Mouse (Mus musculus) cerebellum, postnatal 4 days (tissue): ENCODE data around the gene Mrps5.
A peak's percentile ranks its signal among the peaks of the same experiment; 100 is the strongest.

Experiments used
- DNase-seq, 2 experiments: peaks; one replicate each; pipeline ENCODE4 v3.0.0; 2022; ENCODE audit warnings: low spot score in 2 of 2, mixed read lengths in 1 of 2

Gene Mrps5

DNA sequence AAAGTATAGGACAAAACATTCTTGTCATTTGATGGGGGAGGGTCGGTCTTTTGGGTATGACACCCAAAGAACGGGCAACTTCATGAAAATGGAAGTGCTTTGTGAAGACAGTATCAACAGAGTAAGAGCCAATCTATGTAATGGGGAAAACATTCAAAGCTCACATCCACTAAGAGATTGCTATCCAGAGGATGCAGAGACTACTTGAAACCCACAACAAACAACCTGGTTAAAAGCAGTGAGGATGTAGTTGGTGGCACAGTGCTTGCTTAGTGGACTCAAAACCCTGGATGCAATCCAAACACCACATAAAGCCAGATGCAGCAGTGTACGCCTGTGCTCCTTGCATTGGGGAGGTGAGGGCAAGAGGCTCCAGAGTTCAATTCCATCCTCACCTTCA is 32.3 kb downstream of the Mrps5 start:
- DNase-seq = no peak

GRCm38 (mm10) chr2:127622065-127622464 is 35.0 kb downstream of the Mrps5 start:
- DNase-seq = no peak

GRCm38 (mm10) chr2:127624786-127625185 is 37.8 kb downstream of the Mrps5 start:
- no peak for DNase-seq

- no peak for DNase-seq
These were observed 38.6 kb downstream of the Mrps5 start for GRCm38 (mm10) chr2:127625659-127626058.

DNA sequence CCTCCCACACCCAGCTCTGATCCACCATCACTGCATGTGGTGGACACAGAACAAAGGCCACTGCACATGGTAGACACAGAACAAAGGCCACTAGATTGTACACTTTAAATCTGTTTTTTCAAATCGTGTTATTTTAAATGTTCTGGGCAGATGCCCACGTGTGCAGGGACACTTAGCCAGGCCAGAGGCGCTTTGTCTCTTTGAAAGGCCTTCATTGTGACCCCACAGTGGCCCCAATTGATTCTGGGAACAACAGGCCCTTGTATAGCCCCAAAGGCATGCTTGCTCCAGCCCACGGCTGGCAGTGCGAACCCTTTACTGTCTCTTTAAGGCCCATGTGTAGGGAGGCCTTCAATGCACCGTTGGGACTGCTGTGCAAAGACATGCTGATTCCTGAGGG is 40.3 kb downstream of the Mrps5 start:
- DNase-seq = no peak

GRCm38 (mm10) chr2:127627990-127628570 is 41.1 kb downstream of the Mrps5 start:
- DNase-seq = peak in 1 of 2 experiments; percentile 71

GRCm38 (mm10) chr2:127632601-127633000 is 45.6 kb downstream of the Mrps5 start:
- no peak for DNase-seq

GRCm38 (mm10) chr2:127635581-127635980 is 48.6 kb downstream of the Mrps5 start:
- no peak for DNase-seq

GRCm38 (mm10) chr2:127638973-127639372 is 52.0 kb downstream of the Mrps5 start:
- DNase-seq = no peak

DNA sequence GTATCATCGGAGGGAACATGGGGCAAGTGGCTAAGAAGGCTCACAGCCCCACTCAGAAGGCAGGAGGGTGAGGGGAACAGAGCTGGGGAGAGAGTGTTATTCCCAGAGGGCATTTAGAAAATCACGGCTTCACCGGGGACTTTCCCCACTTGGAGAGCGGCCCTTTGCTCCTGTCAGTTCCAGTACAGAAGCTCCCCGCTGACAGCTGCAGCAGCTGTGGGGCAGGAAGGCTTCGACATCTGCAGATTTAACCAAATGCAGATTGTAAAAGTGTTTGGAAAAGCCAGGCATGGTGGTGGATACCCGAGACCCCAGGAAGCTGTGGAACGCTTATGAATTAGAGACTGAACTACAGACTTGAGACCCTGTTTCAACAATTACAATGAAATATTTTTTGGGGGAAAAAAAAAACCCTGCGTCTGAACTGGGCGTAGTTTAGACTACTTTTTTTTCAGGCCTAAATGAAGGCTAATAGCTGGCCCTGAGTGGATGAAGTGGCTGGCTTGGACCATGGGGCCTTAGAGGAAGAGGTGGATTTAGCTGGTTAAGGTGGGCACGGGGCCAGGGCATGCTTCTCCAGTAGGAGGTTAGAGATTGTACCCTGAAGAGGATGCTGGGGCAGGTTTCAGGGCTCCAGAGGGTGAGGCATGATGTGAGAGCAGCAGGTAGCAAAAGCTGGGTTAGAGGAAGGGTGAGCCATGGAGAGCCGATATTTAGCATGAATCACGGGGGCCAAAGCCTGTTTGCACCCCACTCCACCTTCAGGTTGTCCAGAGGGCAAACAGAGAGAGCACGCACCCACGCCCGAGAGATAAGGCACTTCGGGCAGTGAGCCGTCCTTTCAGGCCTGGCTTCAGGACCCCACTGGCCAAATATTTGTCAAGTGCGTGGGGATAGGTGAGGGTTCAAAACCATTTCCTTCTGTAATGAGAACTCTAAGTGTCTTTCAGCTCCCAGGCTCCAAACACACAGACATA is 57.0 kb downstream of the Mrps5 start:
- no peak for DNase-seq

GRCm38 (mm10) chr2:127646875-127647274 is 59.9 kb downstream of the Mrps5 start:
- no peak for DNase-seq

GRCm38 (mm10) chr2:127648145-127648544 is 61.1 kb downstream of the Mrps5 start:
- DNase-seq = no peak

DNA sequence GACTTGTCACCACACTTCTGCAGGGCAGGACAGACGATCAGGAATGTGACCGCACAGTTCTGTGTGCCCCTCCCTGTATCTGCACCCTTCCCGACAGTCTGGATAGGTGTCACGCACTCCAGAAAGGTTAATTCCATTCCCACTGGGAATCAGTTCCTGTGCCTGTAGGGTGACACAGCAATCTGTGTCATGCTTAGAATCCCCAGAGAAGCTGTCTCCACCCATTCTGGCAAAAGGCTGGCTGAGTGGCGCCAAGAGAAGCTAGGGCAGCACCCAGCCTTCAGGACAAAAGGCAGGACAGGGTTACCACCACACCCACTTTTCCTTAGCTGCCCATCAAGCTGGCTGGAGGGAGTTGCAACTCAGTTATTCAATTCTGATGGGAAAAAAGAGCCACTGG is 62.9 kb downstream of the Mrps5 start:
- no peak for DNase-seq

GRCm38 (mm10) chr2:127651601-127652000 is 64.6 kb downstream of the Mrps5 start:
- no peak for DNase-seq

- DNase-seq = no peak
These were observed 65.3 kb downstream of the Mrps5 start for GRCm38 (mm10) chr2:127652335-127652734.

GRCm38 (mm10) chr2:127652805-127653204 is 65.8 kb downstream of the Mrps5 start:
- no peak for DNase-seq

DNA sequence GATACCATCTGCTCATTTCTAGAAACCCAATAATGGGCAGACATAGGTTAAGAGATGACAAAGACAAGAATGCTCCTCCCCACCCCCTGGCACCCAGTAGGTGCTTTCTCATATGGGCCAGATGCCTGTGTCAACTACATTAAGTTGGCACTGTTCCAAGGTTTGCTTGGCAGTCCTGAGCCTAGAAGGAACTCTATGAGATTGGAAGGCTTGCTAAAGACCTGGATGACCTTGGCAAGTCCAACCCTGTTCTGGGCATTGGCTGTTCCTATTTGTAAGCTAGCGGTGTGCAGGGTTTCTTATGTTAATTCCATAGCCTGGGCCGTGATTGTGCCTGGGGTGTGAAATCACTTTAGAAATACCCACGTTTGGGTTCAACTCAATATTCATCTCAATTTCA is 67.8 kb downstream of the Mrps5 start:
- no peak for DNase-seq

DNA sequence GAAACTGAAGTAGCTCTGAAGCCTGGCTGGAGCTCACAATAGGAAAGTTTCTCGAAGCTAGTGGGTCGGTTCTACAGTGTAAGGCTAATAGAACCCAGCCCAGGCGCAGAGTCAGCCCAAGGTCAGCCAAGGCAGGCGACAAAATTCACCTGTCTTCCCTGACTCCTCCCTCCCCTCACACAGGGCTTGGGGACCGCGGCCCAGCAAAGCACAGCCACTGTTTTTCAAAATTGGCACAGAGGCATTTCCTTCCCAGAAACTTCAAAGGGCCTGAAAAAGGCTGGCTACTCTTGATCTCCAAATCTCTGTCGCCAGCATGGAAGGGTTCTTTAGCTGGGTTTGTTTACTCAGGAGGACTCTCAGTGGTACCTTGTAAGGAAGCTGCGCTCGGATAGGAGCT is 68.4 kb downstream of the Mrps5 start:
- DNase-seq = no peak

GRCm38 (mm10) chr2:127656086-127656720 is 69.2 kb downstream of the Mrps5 start, which contains the start of gene Mal:
Mal (minus strand) TSS chr2:127656695.
- peak in 1 of 2 experiments; percentile 5 for DNase-seq
